Mouse (Mus musculus): ENCODE data around the gene Adipor2.

The Adipor2 gene

GRCm38 (mm10) chr6:119313096-119313495 is 104.4 kb downstream of the Adipor2 start:
- no peak for DNase-seq (ENCODE audit: low spot score)

GRCm38 (mm10) chr6:119312381-119312780 is 105.1 kb downstream of the Adipor2 start:
- DNase-seq (ENCODE audit: low spot score): no peak

- DNase-seq (ENCODE audit: low spot score): no peak
Observed at GRCm38 (mm10) chr6:119310176-119310575, 107.3 kb downstream of the Adipor2 start.

GRCm38 (mm10) chr6:119307867-119308413 is 109.6 kb downstream of the Adipor2 start:
- DNase-seq (ENCODE audit: low spot score): no peak

- no peak for DNase-seq (ENCODE audit: low spot score)
Observed at GRCm38 (mm10) chr6:119303331-119303730, 114.2 kb downstream of the Adipor2 start.

Measured in embryo, embryonic 10.5 days (tissue).